Comparison of ENCODE assay signal across 11 mouse cellular contexts in the genomic region with DNA sequence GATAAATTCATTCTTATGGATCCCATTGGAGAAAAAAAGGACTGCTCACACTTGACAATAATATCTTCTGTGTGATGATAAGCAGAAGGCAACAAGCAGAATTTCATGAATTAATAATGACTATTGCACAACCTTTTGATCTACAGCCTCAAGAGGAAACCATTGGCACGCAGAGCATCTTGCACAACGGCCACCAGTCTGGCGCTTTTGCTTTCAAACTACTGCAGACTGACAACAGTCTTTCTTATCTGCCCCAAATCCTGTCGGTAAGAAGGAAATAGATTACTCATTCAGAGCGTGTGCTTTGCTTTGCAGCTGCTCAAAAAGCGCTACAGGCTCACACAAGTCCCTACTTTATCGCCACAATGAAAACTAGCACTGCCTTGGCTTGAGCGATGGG. TPM values are rescaled to one million over a fixed set of nuclear protein-coding genes. Genes with fewer than 3 reads are reported as not detected.
DNase-seq lines count a peak whose midpoint lies in the region.
"Had no signal": no experiment of that assay in that cellular context is flagged by ENCODE, and none has a peak within 500 bp of the region (broad histone marks: within the 10 kb centered on the region; RNA-seq: fewer than 3 reads in every experiment).

No protein-coding gene starts in this region.

- DNase-seq in heart, adult 18-20 months: peak; percentile 65 to 72
- DNase-seq in heart, postnatal 10 days: no peak
- DNase-seq in NIH3T3 (ENCODE audit: low read depth): peak; percentile 33
- DNase-seq in gonadal fat pad, adult 2 months (ENCODE audit: low read depth): peak; percentile 23
- DNase-seq in lung, postnatal 25 days (ENCODE audit: low spot score): peak; percentile 43
- no peak for DNase-seq in spleen, adult 12 weeks (ENCODE audit: low spot score)
- DNase-seq in frontal cortex, adult 2 months (ENCODE audit: extremely low spot score in 1 of 2, low spot score in 1 of 2): no peak
- DNase-seq in left cerebral cortex, adult 9 months (ENCODE audit: low spot score in 2 of 2): no peak
- DNase-seq: cerebellum, adult 11 months; gastrocnemius, postnatal 10 days; thymus, postnatal 4 days had no signal

- intact Hi-C loops in heart, postnatal 10 days (cut with DNase I): no loop called here

RNA-seq across cellular contexts. Expression of a gene that starts 51.7 kb away (rescaled TPM):
- total RNA-seq in heart, adult 18-20 months (2021): 1 to 10 TPM; 4.2 to 5.5 TPM
- 1 to 10 TPM; 5.6 to 6.2 TPM for total RNA-seq in heart, postnatal 10 days (2021)
- polyA plus RNA-seq in gonadal fat pad, adult 2 months (2012; rRNA removed): 1.9 and 2.4 TPM in 2 replicates
- polyA plus RNA-seq in frontal cortex, adult 2 months (2012; rRNA removed): 8.1 and 8.8 TPM in 2 replicates

RNA-seq across cellular contexts. Expression of a gene that starts 51.8 kb away (rescaled TPM):
- total RNA-seq in heart, adult 18-20 months (2021): 10 to 100 TPM; 20.1 to 24.2 TPM
- total RNA-seq in heart, postnatal 10 days (2021): 10 to 100 TPM; 24.2 to 25.8 TPM
- polyA plus RNA-seq in gonadal fat pad, adult 2 months (2012; rRNA removed): 7.3 and 9.3 TPM in 2 replicates
- polyA plus RNA-seq in frontal cortex, adult 2 months (2012; rRNA removed): 23.5 and 26.1 TPM in 2 replicates

Comparison
In these comparisons a context has a peak if more than half of its experiments do, and no peak if none do; other contexts are left out.
1. DNase-seq: peak in heart, adult 18-20 months (2 of 2), NIH3T3 (single experiment), gonadal fat pad, adult 2 months (single experiment) and lung, postnatal 25 days (single experiment); none in heart, postnatal 10 days (0 of 2), spleen, adult 12 weeks (single experiment), frontal cortex, adult 2 months (0 of 2) and left cerebral cortex, adult 9 months (0 of 2).